Comparison of ENCODE assay signal across 24 mouse cellular contexts in the genomic region with DNA sequence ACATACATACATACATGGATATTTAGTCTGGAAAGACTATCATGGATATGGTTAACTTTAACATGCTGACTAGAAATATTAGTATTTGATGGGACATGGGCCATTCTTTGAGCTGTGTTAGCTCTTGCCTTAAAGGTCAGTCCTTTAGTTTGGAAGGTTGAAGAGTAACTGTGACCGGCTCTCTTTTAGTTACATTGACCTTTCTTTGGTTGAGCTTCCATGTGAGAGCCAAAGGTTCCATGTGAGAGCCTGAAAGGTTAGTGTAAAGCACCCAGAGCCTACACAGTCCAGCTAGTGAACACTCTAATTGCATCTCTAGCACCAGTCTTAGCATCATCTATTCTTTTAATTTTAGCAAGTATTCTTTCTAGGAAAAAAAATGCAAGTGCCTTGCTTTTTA. TPM values are rescaled to one million over a fixed set of nuclear protein-coding genes. Genes with fewer than 3 reads are reported as not detected.
DNase-seq lines count a peak whose midpoint lies in the region; ATAC-seq and TF ChIP-seq lines count a peak whose summit lies in the region.
"Had no signal": no experiment of that assay in that cellular context is flagged by ENCODE, and none has a peak within 500 bp of the region (broad histone marks: within the 10 kb centered on the region; RNA-seq: fewer than 3 reads in every experiment).

No protein-coding gene starts in this region.

- WGBS in liver, adult 2 months, result 24% methylated on average over 1 of the region's 1 CpGs
- 68% methylated on average over 1 of the region's 1 CpGs for WGBS in liver, embryonic 12.5 days (ENCODE audit: insufficient replicate concordance)

- no peaks in the 10 kb centered on the region for H3K79me2 ChIP-seq in liver, adult 2 months (ENCODE audit: control insufficient read depth, insufficient read depth, low read length)

- no peak overlapping the region for H3K9ac ChIP-seq in liver, adult 2 months (ENCODE audit: low read depth, low read length)
- H3K9ac ChIP-seq in liver, embryonic 12.5 days, result no peak overlapping the region
- H3K9ac ChIP-seq: embryonic facial prominence, embryonic 12.5 days; forebrain, embryonic 13.5 days; forebrain, embryonic 15.5 days had no signal

- H3K36me3 ChIP-seq in liver, adult 2 months (ENCODE audit: control insufficient read depth, insufficient read depth, low read length), result no peaks in the 10 kb centered on the region
- no peaks in the 10 kb centered on the region for H3K36me3 ChIP-seq in liver, embryonic 12.5 days
- H3K36me3 ChIP-seq: embryonic facial prominence, embryonic 10.5 days; embryonic facial prominence, embryonic 12.5 days; forebrain, embryonic 15.5 days; G1E had no signal

- peak; percentile 18 for DNase-seq in kidney, adult 11 months
- no peak for DNase-seq in kidney, postnatal 10 days
- DNase-seq in kidney, adult 9 months, result peak; percentile 66
- DNase-seq in kidney, postnatal 4 days, result no peak
- peak; percentile 49 for DNase-seq in liver, adult 2 months (ENCODE audit: extremely low read depth, low read depth, low spot score)
- DNase-seq: adrenal gland, adult 8-10 months; adrenal gland, postnatal 14 days; adrenal gland, postnatal 36 days; B cell, adult 2 months; cerebellum, adult 11-12 months; cerebellum, adult 2 months; cerebellum, adult 9-10 months; cerebellum, postnatal 10 days; cerebellum, postnatal 25 days had no signal

- peaks cover 7% of the 10 kb centered on the region for H3K4me1 ChIP-seq in liver, adult 2 months (ENCODE audit: control insufficient read depth, insufficient read depth, low read length)
- H3K4me1 ChIP-seq in liver, embryonic 12.5 days, result no peaks in the 10 kb centered on the region
- H3K4me1 ChIP-seq: forebrain, embryonic 13.5 days; forebrain, embryonic 15.5 days had no signal

- no peak overlapping the region for H3K4me3 ChIP-seq in liver, adult 2 months (ENCODE audit: insufficient read depth, low read depth, low read length)
- no peak overlapping the region for H3K4me3 ChIP-seq in liver, embryonic 12.5 days
- H3K4me3 ChIP-seq: embryonic facial prominence, embryonic 10.5 days; embryonic facial prominence, embryonic 12.5 days; forebrain, embryonic 13.5 days; forebrain, embryonic 15.5 days had no signal

- H3K27ac ChIP-seq in liver, adult 2 months (replicated peaks; ENCODE audit: insufficient read depth, low read depth, low read length), result no peak overlapping the region
- no peak overlapping the region for H3K27ac ChIP-seq in liver, embryonic 12.5 days
- H3K27ac ChIP-seq: embryonic facial prominence, embryonic 10.5 days; embryonic facial prominence, embryonic 12.5 days; forebrain, embryonic 13.5 days; forebrain, embryonic 15.5 days had no signal

- H3K4me2 ChIP-seq in liver, embryonic 12.5 days, result no peak overlapping the region
- H3K4me2 ChIP-seq: embryonic facial prominence, embryonic 12.5 days; forebrain, embryonic 13.5 days; forebrain, embryonic 15.5 days had no signal

- H3K9me3 ChIP-seq in liver, embryonic 12.5 days (replicated peaks), result no peaks in the 10 kb centered on the region
- H3K9me3 ChIP-seq: embryonic facial prominence, embryonic 10.5 days; embryonic facial prominence, embryonic 12.5 days; forebrain, embryonic 13.5 days; forebrain, embryonic 15.5 days; G1E had no signal

- no peak for TF ChIP-seq POLR2A in liver, adult 2 months (IDR thresholded peaks at IDR 0.05; ENCODE audit: extremely low read depth, insufficient read depth, low read length)

- TF ChIP-seq CTCF in liver, adult 2 months (IDR thresholded peaks at IDR 0.05; ENCODE audit: low read depth, low read length), result no peak

- ATAC-seq in liver, embryonic 12.5 days, result no peak
- ATAC-seq: activated CD4-positive, CD25-positive, alpha-beta regulatory T cell, adult 4 months; CD4-positive, CD25-positive, alpha-beta regulatory T cell, adult 4 months; forebrain, embryonic 13.5 days; forebrain, embryonic 15.5 days; Patski had no signal

- H3K27me3 ChIP-seq in liver, adult 2 months (ENCODE audit: control insufficient read depth, insufficient read depth, low read length), result no peaks in the 10 kb centered on the region
- no peaks in the 10 kb centered on the region for H3K27me3 ChIP-seq in liver, embryonic 12.5 days (replicated peaks)
- H3K27me3 ChIP-seq: CH12.LX; embryonic facial prominence, embryonic 12.5 days; forebrain, embryonic 13.5 days; forebrain, embryonic 15.5 days; Patski had no signal

RNA-seq across cellular contexts. Expression of a gene that starts 54.7 kb away (rescaled TPM):
- total RNA-seq in liver, adult 2 months (2014; rRNA removed), result 0.83 and 0.87 TPM in 2 replicates
- 0.09 and 0.41 TPM in 2 replicates for polyA plus RNA-seq in liver, adult 2 months (2012; rRNA removed)
- 0.25 and 0.33 TPM in 2 replicates for polyA plus RNA-seq in liver, embryonic 12.5 days (2016; fragmentation: Nextera tagmentation; extraction: Ambion mirVana)
- polyA plus RNA-seq: CD4-positive, CD25-positive, alpha-beta regulatory T cell, adult 4 months; G1E had no signal

Comparison
In these comparisons a context has a peak if more than half of its experiments do, and no peak if none do; other contexts are left out.
1. DNase-seq: peak in kidney, adult 11 months (single experiment), kidney, adult 9 months (single experiment) and liver, adult 2 months (single experiment); none in kidney, postnatal 10 days (single experiment) and kidney, postnatal 4 days (0 of 2).